Mouse (Mus musculus) cerebellum, postnatal 25 days (tissue): ENCODE results near the gene Vmn2r9.
"Not testable (repeated sequence)": the region's sequence is repeated elsewhere in the genome, so short reads cannot be mapped to it uniquely, and the experiment has no call there.

Experiments used
- DNase-seq, 2 experiments: peaks; one replicate each; pipeline ENCODE4 v3.0.0; 2021; ENCODE audit warnings: mixed read lengths in 2 of 2

Vmn2r9 gene

GRCm38 (mm10) chr5:108852501-108852900 is at the start of gene Vmn2r9:
Gene Vmn2r9, minus strand, starts transcription at chr5:108852601.
- not testable (repeated sequence) for DNase-seq

DNA sequence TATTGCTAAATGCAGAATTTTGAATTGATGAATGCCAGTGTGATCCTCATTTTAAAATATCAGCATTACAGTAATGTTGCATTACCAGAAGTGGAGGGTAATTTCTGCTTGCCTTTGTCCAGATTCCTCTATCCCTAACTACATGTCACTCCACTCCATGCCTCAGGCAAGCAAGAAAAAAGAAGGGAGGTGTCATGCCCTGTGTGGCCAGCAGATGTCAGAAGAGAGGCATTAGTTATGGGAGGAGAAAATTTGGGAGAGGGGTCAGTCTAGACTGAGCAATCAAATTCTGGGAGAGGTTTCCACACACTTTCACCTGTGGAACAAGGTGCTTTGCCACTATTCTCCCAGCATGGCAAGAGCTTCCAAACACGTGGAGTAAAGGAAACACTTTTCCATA is 14.3 kb upstream of the Vmn2r9 start:
- DNase-seq = peak in 1 of 2 experiments; percentile 3

GRCm38 (mm10) chr5:108849466-108849865 is 2.9 kb downstream of the Vmn2r9 start:
- DNase-seq = no peak

GRCm38 (mm10) chr5:108836156-108836555 is 16.2 kb downstream of the Vmn2r9 start:
- DNase-seq = no peak

DNA sequence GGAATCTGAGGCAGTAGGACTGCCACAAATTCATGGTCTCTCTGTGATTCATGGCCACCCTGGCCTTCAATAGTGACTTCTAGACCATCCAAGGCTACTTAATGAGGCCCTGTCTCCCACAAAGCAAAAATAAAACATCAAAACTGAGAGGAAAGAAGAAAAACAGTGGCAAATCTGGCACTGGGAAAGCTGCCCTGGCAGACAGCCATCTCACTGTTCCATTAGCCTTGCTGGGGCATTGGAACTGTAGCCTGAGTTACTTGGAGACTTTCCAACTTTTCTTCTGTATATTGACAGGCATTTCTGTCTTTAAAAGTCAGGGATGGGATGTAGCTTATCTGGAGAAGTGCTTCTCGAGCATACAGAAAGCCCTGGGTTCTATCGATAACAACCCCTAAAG is 29.1 kb downstream of the Vmn2r9 start:
- DNase-seq = peak; percentile 3 to 7

- not testable (repeated sequence) for DNase-seq
Observed at GRCm38 (mm10) chr5:108808750-108809149, 43.7 kb downstream of the Vmn2r9 start, which contains the start of gene Vmn2r8. Gene Vmn2r8, minus strand, starts transcription at chr5:108808850.

- DNase-seq = no peak
Observed at GRCm38 (mm10) chr5:108803646-108804045, 48.8 kb downstream of the Vmn2r9 start.

DNA sequence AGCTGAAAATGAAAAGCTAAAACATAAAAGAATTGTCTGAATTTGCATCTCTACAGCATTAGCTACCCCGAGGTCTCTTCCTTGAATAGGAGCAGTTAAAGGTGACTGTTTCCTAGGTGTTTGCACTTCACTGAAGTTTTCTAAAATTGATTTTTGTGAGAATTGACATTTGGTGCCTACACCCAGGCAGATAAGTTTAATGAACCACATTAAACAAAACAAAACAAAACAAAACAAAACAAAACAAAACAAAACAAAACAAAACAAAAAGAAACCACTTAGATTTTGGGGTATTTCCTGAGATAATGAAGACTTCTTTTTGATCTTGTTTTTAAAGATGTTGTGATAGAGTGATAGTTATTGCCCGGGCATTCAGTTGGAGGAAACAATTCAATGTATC is 57.1 kb downstream of the Vmn2r9 start, which contains the start of gene Tmed11:
Tmed11 (minus strand) TSS at position 101 of the 400 bp plus-strand sequence.
- DNase-seq = not testable (repeated sequence)

DNA sequence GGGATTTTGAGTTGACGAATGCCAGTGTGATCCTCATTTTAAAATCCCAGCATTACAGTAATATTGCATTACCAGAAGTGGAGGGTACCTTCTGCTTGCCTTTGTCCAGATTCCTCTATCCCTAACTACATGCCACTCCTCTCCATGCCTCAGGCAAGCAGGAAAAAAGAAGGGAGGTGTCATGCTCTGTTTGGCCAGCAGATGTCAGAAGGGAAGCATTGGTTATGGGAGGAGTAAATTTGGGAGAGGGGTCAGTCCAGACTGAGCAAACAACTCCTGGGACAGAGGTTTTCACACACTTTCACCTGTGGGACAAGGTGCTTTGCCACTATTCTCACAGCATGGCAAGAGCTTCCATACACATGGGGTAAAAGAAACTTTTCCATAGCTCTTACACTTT is 62.0 kb downstream of the Vmn2r9 start:
- peak in 1 of 2 experiments; percentile 10 for DNase-seq
